Mouse (Mus musculus): Measurements from ENCODE around the gene Ttc3. TPM values are rescaled to one million over a fixed set of nuclear protein-coding genes. Genes with fewer than 3 reads are reported as not detected.

Gene Ttc3
- total and polyA plus RNA-seq, 2 experiments from 2014 or later, result 1,211 to 1,271 TPM

- no peak overlapping the region for H3K4me2 ChIP-seq (ENCODE audit: low read depth, low read length, poor library complexity, severe bottlenecking)
- no peaks in the 10 kb centered on the region for H3K9me3 ChIP-seq (ENCODE audit: low read length)
- H3K27ac ChIP-seq (ENCODE audit: low read depth, low read length), result no peak overlapping the region
- no peaks in the 10 kb centered on the region for H3K27me3 ChIP-seq (ENCODE audit: insufficient read depth, low read length)
- H3K36me3 ChIP-seq (ENCODE audit: insufficient read depth, low read length), result peaks cover 53% of the 10 kb centered on the region
- H3K4me3 ChIP-seq (ENCODE audit: low read depth, low read length), result no peak overlapping the region
- no peak overlapping the region for H3K9ac ChIP-seq (replicated peaks; ENCODE audit: low read length, poor library complexity, severe bottlenecking)
- ATAC-seq (ENCODE audit: low FRiP score) (no peak), DNase-seq (ENCODE audit: low spot score) (no peak)
- 97% methylated on average over 4 of the region's 4 CpGs for WGBS
- no peaks in the 10 kb centered on the region for H3K4me1 ChIP-seq (ENCODE audit: insufficient read depth, low read length)
- TF ChIP-seq CTCF (IDR thresholded peaks at IDR 0.05), result no peak
Measured at GRCm38 (mm10) chr16:94428948-94429347, 58.5 kb downstream of the Ttc3 start.

- no peak overlapping the region for H3K4me3 ChIP-seq (ENCODE audit: low read depth, low read length)
- H3K27me3 ChIP-seq (ENCODE audit: insufficient read depth, low read length), result no peaks in the 10 kb centered on the region
- 93% methylated on average over 8 of the region's 8 CpGs for WGBS
- H3K27ac ChIP-seq (ENCODE audit: low read depth, low read length), result no peak overlapping the region
- H3K9ac ChIP-seq (replicated peaks; ENCODE audit: low read length, poor library complexity, severe bottlenecking), result no peak overlapping the region
- peaks cover 76% of the 10 kb centered on the region for H3K36me3 ChIP-seq (ENCODE audit: insufficient read depth, low read length)
- H3K4me1 ChIP-seq (ENCODE audit: insufficient read depth, low read length), result no peaks in the 10 kb centered on the region
- DNase-seq (ENCODE audit: low spot score) (no peak), ATAC-seq (ENCODE audit: low FRiP score) (no peak)
- H3K9me3 ChIP-seq (ENCODE audit: low read length), result no peaks in the 10 kb centered on the region
- TF ChIP-seq CTCF (IDR thresholded peaks at IDR 0.05), result no peak
- no peak overlapping the region for H3K4me2 ChIP-seq (ENCODE audit: low read depth, low read length, poor library complexity, severe bottlenecking)
Measured at GRCm38 (mm10) chr16:94435495-94436234, 65.2 kb downstream of the Ttc3 start.

- H3K9me3 ChIP-seq (ENCODE audit: low read length), result no peaks in the 10 kb centered on the region
- 87% methylated on average over 2 of the region's 2 CpGs for WGBS
Measured at GRCm38 (mm10) chr16:94436801-94437200, 66.4 kb downstream of the Ttc3 start.

GRCm38 (mm10) chr16:94441361-94441760 lies 70.9 kb downstream of the Ttc3 start:
- DNase-seq (ENCODE audit: low spot score) (no peak), ATAC-seq (ENCODE audit: low FRiP score) (no peak)
- 91% methylated on average over 2 of the region's 2 CpGs for WGBS
- no peak for TF ChIP-seq CTCF (IDR thresholded peaks at IDR 0.05)
- Histone ChIP-seq H3K4me3 (ENCODE audit: low read depth, low read length) (no peak overlapping the region), H3K4me1 (ENCODE audit: insufficient read depth, low read length) (no peaks in the 10 kb centered on the region), H3K9me3 (ENCODE audit: low read length) (no peaks in the 10 kb centered on the region), H3K27ac (ENCODE audit: low read depth, low read length) (no peak overlapping the region), H3K4me2 (ENCODE audit: low read depth, low read length, poor library complexity, severe bottlenecking) (no peak overlapping the region), H3K9ac (replicated peaks; ENCODE audit: low read length, poor library complexity, severe bottlenecking) (no peak overlapping the region), H3K27me3 (ENCODE audit: insufficient read depth, low read length) (no peaks in the 10 kb centered on the region), H3K36me3 (ENCODE audit: insufficient read depth, low read length) (peaks cover 60% of the 10 kb centered on the region)

More at GRCm38 (mm10) chr16:94436801-94437200, 66.4 kb downstream of the Ttc3 start:
- no peak for TF ChIP-seq CTCF (IDR thresholded peaks at IDR 0.05)
- no peak overlapping the region for H3K27ac ChIP-seq (ENCODE audit: low read depth, low read length)
- no peak overlapping the region for H3K9ac ChIP-seq (replicated peaks; ENCODE audit: low read length, poor library complexity, severe bottlenecking)
- DNase-seq (ENCODE audit: low spot score), result no peak
- ATAC-seq (ENCODE audit: low FRiP score), result no peak
- peaks cover 76% of the 10 kb centered on the region for H3K36me3 ChIP-seq (ENCODE audit: insufficient read depth, low read length)
- H3K27me3 ChIP-seq (ENCODE audit: insufficient read depth, low read length), result no peaks in the 10 kb centered on the region
- H3K4me2 ChIP-seq (ENCODE audit: low read depth, low read length, poor library complexity, severe bottlenecking), result no peak overlapping the region
- H3K4me3 ChIP-seq (ENCODE audit: low read depth, low read length), result no peak overlapping the region
- no peaks in the 10 kb centered on the region for H3K4me1 ChIP-seq (ENCODE audit: insufficient read depth, low read length)

GRCm38 (mm10) chr16:94449151-94449550 lies 78.7 kb downstream of the Ttc3 start:
- 78% methylated on average over 8 of the region's 8 CpGs for WGBS
- DNase-seq (ENCODE audit: low spot score) (no peak), ATAC-seq (ENCODE audit: low FRiP score) (no peak)
- H3K9ac ChIP-seq (replicated peaks; ENCODE audit: low read length, poor library complexity, severe bottlenecking), result no peak overlapping the region
- H3K36me3 ChIP-seq (ENCODE audit: insufficient read depth, low read length), result peaks cover 68% of the 10 kb centered on the region
- no peaks in the 10 kb centered on the region for H3K27me3 ChIP-seq (ENCODE audit: insufficient read depth, low read length)
- H3K4me1 ChIP-seq (ENCODE audit: insufficient read depth, low read length), result no peaks in the 10 kb centered on the region
- H3K4me2 ChIP-seq (ENCODE audit: low read depth, low read length, poor library complexity, severe bottlenecking), result no peak overlapping the region
- H3K27ac ChIP-seq (ENCODE audit: low read depth, low read length), result no peak overlapping the region
- TF ChIP-seq CTCF (IDR thresholded peaks at IDR 0.05), result peak; percentile 31; the same call in 1 of the 2 replicates
- no peak overlapping the region for H3K4me3 ChIP-seq (ENCODE audit: low read depth, low read length)
- no peaks in the 10 kb centered on the region for H3K9me3 ChIP-seq (ENCODE audit: low read length)

- WGBS, result 96% methylated on average over 7 of the region's 7 CpGs
- no peak overlapping the region for H3K4me3 ChIP-seq (ENCODE audit: low read depth, low read length)
Measured at GRCm38 (mm10) chr16:94449632-94450031, 79.2 kb downstream of the Ttc3 start.

More at GRCm38 (mm10) chr16:94449632-94450031, 79.2 kb downstream of the Ttc3 start:
- no peaks in the 10 kb centered on the region for H3K9me3 ChIP-seq (ENCODE audit: low read length)
- H3K4me2 ChIP-seq (ENCODE audit: low read depth, low read length, poor library complexity, severe bottlenecking), result no peak overlapping the region
- H3K27me3 ChIP-seq (ENCODE audit: insufficient read depth, low read length), result no peaks in the 10 kb centered on the region
- DNase-seq (ENCODE audit: low spot score), result no peak
- H3K36me3 ChIP-seq (ENCODE audit: insufficient read depth, low read length), result peaks cover 72% of the 10 kb centered on the region
- no peaks in the 10 kb centered on the region for H3K4me1 ChIP-seq (ENCODE audit: insufficient read depth, low read length)
- no peak for ATAC-seq (ENCODE audit: low FRiP score)
- H3K27ac ChIP-seq (ENCODE audit: low read depth, low read length), result no peak overlapping the region
- H3K9ac ChIP-seq (replicated peaks; ENCODE audit: low read length, poor library complexity, severe bottlenecking), result no peak overlapping the region
- no peak for TF ChIP-seq CTCF (IDR thresholded peaks at IDR 0.05)
